Mouse (Mus musculus) lung, postnatal 25 days (tissue): ENCODE measurements around the gene Gtf2h3.
"Not testable (repeated sequence)": the region's sequence is repeated elsewhere in the genome, so short reads cannot be mapped to it uniquely, and the experiment has no call there.

Experiments used
- DNase-seq: peaks from one replicate; pipeline ENCODE4 v3.0.0; 2022; ENCODE audit warnings: low spot score

The Gtf2h3 gene

DNA sequence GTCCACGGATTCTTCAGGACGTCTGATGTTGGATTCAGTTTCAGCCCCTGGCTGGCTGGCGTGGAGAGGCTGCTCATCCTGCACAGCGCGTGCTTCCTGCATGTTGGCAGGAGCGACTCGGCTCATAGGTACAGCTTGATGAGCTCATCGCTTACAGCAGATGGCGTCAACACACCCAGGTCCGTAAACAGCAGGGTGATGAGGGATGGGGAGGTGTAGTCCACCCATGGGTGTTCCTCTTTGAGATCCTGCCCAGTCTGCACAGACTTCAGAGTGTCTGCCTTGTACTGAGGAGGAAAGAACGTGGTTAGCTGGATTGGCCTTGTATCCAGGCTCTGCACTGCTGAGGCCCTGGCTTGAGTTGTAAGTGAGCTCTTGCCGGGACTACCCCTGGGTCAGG lies 7.9 kb upstream of the Gtf2h3 start:
- DNase-seq: no peak

DNA sequence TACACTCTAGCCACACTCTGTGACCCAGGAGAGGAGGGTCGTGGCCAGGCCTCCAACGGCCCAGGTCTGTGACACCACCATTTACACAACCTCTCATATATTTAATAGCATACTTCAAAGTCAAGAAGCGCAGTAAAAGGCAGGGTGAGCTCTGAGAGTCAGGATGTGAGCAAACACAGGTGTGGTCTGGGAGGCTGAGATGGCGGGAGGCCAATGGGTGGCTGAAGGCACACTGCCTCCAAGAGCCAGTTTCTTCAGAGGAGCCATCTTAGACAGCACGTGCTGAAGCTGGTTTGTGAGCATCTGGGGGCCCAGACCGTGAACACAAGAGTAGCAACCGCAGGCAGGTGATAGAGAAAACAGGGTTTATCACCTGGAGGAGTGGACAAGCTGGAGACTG lies 3.5 kb upstream of the Gtf2h3 start:
- DNase-seq: no peak

DNA sequence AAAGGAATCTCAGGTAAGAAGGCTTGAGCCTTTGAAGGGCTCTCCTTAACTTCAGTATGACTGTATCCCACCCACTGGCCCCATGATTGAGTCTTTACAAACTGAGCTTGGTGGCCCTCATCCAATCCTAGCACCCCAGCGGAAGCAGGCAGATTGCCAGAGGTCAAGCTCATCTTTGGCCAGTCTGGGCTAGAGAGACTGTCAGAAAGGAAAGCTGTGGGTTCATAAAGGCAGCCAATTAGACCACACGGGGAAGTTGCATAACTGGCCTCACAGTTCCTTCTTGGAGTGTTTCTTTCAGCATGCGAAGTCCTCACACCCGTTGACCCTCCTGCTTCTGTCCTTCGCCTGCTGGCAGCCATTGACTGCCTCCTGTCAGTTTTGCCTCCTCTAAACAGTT lies 3.6 kb downstream of the Gtf2h3 start:
- peak; percentile 25 for DNase-seq

DNA sequence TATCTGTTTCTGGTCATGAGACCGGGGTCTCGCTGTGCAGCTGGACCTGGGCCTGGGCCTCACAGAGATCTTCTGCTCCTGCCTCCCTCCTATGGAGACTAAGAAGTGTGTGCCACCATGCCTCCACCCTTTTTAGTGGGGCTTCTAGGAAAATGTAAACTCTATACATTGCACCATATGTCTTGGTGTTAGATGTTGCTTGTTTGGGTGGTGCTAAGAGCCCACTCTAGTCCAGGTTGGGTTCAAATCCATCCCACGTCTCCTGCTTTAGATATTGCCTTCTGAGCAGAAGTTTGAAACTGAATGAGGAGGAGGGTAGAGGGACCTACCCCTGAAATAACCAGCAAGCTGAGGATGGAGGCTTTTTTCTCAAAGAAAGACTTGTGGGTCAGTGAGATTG lies 13.8 kb downstream of the Gtf2h3 start:
- DNase-seq: no peak

DNA sequence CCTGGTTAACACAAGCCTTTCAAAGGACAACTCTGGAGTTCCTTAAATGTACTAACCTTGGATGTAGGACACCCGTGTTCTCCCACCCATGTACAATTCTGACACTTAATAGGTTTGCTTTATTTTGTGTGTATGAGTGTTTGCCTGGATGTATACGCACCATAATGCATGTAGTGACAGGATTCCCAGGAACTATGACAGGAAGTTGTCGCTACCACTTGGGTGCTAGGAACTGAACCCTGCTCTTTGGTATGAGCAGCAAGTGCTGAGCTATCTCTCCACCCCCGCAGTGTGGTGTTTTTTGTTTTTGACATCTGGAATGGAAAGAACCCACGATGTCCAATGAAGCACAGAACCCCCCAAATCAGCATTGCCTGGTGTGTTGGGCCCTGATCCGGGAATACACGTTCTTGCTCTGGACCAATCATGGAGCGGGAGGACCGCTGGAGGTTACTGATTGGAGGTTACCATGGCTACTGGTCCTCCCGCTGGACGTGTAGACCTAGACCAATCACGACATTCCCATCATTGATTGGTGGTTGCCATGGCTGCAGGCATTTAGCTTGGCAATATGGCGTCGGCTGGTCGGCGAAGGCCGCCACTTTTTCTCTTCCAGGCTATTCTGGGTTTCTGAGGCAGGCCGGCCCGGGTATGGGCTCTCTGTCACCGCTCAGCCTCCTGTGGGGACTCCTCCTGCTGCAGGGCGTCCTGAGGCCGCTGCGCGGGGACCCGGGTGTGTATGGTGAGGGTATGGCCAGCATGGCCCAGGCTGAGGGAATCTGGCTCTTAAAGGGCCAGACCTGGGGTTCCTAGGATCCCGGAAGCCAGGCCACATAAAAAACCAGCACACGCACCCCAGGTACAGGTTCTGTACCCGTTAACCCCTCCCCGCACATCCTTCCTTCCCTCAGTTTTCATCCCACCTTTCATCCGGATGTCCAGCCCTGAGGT lies 19.6 kb downstream of the Gtf2h3 start:
- DNase-seq: peak; percentile 97

DNA sequence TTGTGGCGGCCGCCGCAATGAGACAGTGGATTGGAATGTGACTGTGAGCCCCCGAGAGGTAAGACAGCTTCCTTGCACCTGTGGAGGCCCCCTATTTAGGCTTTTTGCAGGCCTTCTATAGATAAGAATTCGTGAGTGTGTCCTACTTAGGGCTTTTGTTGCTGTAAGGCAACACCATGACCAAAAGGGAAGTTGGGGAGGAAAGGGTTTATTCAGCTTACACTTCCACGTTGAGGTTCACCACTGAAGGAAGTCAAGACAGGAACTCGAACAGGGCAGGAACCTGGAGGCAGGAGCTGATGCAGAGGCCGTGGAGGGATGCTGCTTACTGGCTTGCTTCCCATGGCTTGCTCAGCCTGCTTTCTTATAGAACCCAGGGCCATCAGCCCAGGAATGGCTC lies 20.8 kb downstream of the Gtf2h3 start:
- not testable (repeated sequence) for DNase-seq

DNA sequence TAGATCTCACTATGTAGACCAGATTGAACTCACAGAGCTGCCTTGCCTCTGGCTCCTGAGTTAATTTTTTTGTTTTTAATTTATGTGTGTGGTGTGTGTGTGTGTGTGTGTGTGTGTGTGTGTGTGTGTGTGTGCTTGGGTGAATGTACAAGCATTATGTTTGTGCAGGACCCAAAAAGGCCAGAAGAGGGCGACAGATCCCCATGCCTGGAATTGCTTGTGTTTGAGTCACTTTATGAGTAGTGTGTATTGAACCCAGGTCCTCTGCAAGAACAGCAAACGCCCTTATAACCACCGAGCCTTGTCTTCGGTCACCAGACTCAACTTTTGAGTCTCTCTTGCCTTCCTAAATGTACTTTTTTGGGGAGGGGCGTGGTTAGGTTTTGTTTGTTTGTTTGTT lies 23.4 kb downstream of the Gtf2h3 start:
- no peak for DNase-seq

DNA sequence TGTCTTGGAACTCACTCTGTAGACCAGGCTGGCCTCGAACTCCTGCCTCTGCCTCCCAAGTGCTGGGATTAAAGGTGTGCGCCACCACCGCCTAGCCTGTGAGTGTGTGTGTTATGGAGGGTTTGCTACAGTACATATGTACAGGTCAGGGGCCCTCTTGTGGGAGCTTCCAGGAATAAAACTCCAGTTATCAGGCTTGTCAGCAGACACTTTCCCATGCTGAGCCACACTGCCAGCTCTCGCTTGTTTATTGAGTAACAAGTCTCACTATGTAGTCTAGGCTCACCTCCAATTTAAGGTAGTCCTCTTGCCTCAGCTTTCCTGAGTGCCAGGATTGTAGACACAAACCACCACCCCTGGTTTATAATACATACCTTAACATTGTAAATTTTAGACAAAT lies 25.4 kb downstream of the Gtf2h3 start:
- no peak for DNase-seq

DNA sequence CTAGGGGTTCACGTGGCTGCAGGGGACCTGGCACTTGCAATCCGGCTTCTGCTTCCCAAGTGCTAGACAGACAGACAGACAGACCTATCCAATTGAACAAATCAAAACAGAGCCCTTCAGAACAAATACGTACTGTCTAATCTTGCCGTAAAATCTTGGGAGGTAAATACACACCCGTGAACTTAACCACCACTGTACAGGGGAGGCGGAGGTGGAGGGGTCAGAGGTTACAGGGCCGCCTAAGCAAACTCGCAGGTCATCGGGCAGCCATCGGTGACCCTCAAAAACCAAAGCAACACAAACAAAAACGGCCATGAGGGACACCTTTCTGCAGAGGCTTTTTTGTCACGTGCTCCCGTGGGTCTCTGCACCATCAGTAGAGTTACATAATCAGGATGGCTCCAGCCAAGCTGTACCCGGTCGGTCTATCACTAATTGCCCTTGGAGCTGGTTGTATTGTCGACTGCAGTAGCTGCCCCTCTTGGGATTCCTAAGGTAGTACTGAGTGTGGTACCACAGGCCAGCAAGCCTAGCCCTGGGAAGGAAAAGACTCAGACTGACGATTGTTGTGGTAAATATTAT lies 26.2 kb downstream of the Gtf2h3 start:
- DNase-seq: no peak

DNA sequence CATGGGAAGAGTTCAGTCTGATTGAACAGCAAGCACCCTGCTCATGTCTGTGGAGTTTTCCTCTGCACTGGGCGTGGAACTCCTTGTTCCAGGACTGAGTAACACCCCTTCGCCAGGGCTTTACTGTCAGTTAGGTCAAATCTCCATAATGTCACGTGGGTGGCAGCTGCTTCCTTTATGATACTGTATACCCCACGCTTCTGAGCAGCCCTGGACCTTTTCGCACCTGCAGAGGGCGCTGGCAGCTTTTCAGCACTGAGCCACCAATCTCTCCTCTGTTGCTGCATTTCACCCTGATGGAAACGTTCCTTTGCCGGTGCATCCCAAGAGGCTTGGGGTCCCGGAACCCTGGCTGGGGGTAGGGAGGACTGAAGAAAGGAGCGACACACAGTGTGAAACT lies 32.0 kb downstream of the Gtf2h3 start:
- DNase-seq: no peak

DNA sequence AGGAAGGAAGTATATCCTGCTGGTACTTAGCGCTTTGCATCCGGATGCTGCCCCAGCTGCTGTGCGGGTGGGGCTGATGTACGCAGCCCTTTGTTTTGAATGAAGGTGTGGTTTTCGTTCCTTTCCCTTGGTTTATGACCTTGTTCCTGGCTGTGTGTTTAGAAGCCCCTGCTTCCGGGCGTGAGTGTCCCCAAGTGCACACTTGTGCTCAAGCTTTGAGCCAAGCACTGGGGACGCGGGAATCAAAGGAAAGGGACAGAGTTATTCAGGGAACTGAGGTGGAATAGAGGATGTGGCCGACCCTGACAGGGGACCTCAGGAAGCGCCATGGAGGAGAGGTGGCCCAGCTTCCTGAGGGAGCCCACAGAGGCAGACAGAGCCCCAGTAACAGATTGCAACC lies 35.8 kb downstream of the Gtf2h3 start:
- DNase-seq: peak; percentile 21

DNA sequence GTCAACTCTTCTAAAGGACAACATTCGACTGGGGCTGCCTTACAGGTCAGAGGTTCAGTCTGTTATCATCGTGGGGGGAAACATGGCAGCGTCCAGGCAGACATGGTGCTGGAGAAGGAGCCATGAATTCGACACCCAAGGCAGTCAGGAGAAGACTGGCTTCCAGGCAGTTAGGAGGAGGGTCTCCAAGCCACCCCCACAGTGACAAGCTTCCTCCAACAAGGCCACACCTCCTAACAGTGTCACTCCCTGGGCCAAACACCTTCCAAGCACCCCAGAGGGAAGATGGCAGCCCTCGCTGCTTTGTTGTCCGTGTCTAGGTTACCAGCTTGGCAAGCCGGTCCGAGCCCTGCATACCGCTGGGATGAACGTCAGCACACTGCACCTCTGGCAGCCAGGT lies 39.8 kb downstream of the Gtf2h3 start:
- no peak for DNase-seq

DNA sequence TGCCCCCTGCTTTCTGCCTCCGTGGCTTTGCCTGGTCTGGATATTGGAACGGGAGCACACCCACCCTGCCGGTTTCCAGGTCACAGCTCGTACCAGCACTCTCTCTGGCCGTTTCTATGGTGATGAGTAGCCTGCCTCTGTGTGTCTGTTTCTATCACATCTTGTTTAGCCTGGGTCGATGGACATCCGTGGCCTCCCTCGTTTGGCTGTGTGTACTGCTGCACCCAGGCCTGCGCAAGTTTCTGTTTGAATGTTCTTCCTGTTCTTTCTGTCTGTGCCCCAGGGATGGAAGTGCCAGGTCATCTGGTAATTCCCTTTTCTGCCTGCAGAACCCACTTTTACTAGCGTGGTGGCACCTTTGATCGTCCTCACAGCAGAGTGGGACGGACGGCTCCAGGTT lies 42.4 kb downstream of the Gtf2h3 start:
- no peak for DNase-seq

DNA sequence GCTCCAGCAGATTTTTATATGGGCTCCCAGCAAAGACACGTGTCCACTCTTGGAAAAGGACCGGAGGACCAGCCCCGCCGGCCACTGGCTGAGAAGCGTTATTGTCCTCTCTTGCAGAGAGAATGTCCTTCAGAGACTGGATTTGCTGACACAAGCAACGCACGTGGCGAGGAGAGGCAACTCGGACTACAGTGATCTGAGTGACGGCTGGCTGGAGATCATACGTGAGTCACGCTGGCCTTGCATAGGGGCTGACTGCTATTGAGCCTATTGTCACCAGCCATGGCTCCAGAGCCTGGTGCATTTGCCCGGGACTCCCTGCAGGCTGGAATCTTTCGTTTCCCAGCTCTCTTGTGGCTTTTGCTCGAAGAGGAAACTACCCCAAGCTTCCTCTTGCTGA lies 44.0 kb downstream of the Gtf2h3 start:
- no peak for DNase-seq

DNA sequence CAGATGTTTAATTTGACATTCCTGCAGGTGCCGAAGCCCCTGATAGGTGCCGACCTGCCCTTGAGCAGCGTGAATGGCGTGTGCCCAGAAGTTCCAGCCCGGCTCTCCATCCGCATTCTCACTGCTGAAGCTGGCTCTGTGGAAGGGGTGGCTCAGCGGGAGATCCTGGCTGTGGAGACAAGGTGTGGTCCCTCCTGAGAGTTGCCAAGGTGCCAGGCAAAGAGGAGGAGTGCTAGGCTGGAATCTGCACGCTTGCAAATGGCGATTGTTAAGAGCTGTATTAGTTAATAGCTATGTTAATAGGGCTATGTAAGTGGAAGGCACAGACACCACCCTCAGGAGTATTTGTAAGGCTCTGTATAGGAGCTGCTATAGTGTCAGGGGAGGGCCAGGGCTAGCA lies 45.4 kb downstream of the Gtf2h3 start:
- no peak for DNase-seq

DNA sequence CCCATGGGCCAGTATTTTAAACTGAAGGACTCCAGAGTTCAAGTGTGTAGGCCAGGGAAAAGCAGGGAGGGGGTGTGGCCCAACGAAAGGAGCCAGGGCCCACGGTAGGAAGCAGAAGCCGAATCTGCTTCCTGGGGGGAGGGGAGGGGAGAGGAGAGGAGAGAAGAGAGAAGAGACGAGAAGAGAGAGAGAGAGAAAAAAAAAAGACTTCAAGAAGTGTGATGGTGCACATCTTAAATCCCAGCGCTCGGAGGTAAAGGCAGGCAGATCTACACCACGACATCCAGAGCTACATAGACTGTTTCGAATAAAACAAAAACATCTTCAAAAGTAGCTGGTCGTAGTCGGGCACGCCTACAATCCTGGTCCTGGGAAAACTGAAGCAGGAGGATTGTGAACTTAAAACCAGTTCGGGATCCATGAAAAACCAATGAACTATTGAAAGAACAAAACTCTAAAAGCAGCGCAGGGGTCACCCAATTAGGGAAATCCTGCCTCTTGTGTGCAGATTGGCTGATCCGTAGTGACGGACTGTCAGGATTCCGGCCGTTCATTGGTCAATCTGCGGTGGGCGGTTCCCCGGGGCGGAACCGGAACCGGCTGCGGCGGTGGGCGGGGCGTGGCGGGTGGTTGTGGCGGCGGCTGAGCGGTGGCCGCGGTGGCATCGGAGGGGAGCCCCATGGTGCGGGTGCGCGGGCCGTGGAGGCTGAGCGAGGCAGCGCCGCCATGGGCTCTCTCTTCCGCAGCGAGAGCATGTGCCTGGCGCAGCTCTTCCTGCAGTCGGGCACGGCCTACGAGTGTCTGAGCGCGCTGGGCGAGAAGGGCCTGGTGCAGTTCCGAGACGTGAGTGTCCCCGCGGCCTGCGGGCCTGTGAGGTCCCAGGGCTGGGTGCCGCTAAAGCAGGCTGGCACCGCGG lies 49.8 kb downstream of the Gtf2h3 start, which contains the start of gene Atp6v0a2:
Atp6v0a2 (plus strand) TSS at position 129 of the 916 bp plus-strand sequence.
- DNase-seq: peak; percentile 95

DNA sequence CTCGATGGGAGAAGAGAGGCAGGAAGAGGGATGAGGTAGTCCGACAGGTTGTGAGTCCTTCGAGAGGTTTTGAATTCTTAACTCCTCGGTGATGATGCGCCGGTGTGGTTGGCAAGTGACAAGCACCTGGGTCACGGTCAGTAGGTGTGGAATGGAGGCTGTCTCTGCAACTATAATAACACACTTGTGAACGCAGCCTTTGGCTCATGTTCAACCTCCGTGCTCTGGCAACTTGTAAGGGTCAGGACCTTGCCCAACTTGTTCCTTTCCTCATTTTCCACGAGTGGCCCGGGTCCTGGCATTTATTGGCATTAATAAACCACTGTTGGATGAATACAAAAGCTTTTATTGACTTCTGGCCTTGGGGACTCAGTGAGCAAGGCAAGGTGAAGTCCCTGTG lies 50.7 kb downstream of the Gtf2h3 start:
- no peak for DNase-seq

DNA sequence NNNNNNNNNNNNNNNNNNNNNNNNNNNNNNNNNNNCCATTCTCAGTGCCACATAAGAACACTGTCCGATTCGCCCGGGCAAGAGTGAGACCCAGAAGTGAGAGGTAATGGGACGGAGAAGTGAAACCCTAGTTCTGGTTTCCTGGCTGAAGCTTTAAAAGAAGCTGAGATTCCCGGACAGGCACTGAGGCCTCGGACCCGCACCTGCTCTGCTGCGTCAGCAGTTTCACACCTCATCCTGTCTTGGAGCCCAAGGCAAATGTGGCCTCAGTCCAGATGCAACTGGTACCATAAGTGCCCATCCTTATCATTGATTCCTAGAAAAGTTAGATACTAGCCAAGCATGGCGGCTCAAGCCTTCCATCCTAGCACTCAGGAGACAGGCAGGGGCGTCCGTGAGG lies 52.7 kb downstream of the Gtf2h3 start:
- DNase-seq: no peak

DNA sequence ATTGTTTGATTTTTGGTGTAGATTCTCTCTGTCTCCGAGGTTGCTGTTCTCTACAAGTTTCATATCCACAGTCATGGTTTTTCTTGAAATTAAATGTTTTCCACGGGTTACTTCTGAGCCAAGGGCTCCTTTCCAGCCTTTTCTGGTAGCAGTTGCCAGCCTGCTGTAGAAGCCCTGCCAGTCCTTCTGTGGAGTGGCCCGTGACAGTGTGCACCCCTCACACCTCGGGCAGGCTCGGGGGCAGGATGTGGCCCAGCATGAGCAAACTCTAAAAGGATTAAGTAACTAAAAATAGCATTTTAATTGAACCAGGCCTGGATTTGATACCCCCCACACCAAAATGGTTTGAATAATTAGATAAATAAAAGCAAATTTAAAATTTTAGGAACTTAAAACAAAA lies 53.5 kb downstream of the Gtf2h3 start:
- DNase-seq: no peak

DNA sequence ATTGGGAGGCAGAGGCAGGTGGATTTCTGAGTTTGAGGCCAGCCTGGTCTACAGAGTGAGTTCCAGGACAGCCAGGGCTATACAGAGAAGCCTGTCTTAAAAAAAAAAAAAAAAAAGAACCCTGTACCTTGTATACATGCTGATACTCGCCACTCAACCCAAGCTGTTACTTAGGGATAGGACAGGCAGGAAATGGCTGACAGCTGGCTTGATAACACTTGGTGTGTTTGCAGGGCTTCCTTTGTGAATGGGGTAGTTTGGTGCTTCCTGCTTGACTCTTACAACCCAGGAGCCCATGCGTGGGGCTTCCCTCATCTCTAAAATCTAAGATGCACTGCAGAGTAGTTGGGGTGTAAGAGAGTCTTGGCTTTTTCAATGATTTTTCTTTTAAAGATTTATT lies 54.5 kb downstream of the Gtf2h3 start:
- no peak for DNase-seq

DNA sequence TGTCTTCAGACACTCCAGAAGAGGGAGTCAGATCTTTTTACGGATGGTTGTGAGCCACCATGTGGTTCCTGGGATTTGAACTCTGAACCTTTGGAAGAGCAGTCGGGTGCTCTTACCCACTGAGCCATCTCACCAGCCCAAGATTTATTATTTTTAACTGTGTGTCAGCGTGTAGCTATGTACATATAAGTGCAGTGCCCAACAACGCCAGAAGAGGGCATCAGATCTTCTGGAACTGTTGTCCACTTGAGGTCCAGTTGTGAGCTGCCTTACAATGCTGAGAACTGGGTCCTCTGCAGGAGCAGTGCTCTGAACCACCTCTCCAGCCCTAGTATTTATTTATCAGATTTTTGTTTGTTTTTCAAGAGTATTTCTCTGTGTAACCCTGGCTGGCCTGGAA lies 56.1 kb downstream of the Gtf2h3 start:
- not testable (repeated sequence) for DNase-seq

DNA sequence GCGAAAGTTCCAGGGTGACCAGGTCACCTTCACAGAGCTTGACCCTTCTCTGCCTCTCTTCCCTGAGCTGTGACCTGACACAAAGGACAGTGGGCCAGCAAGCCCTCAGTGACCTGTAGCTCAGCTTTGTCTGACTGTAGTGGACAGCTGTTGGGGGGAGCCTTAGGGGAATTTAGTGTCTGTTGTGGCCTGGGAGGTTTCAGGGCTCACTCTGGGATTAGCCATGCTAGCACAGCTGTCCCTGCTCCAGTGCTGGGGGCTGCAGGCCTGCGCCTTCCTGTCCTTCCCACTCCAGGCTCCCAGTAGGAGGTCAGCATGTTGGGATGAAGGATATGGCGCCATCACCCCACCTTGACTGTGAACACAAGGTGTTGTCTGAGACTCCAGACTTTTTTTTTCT lies 57.2 kb downstream of the Gtf2h3 start:
- DNase-seq: no peak

DNA sequence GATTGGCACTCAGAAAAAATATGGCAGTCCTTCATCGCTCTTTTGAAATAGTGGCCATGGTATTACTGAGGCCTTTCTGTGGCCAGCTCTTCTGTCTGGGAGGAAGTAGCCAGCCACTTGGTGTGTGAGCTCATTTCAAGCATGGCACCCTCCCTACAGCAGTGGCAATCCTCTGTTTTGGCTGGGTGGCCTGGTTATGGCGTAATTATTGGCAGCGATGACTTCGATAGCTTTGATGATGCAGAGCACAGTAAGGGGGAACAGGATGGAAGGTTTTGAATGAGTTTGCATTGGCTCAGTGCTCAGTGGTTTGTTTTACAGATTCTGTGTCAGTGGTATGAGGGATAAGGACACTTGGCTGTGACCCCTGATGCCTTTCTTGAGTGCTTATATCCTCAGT lies 57.8 kb downstream of the Gtf2h3 start:
- DNase-seq: no peak
